Mouse (Mus musculus) right cerebral cortex, adult 18-20 months (tissue): ENCODE results near the gene Egln1.

ENCODE experiments used
- DNase-seq: peaks from one replicate; pipeline ENCODE4 v3.0.0; 2022; ENCODE audit warnings: mixed read lengths

Gene Egln1

GRCm38 (mm10) chr8:124897386-124898250 is 51.5 kb downstream of the Egln1 start, which contains the start of the genes Exoc8 and Sprtn:
TSS of gene Exoc8 (minus strand) at chr8:124897705.
TSS of gene Sprtn (plus strand) at chr8:124897886.
- DNase-seq, result peak; percentile 97

DNA sequence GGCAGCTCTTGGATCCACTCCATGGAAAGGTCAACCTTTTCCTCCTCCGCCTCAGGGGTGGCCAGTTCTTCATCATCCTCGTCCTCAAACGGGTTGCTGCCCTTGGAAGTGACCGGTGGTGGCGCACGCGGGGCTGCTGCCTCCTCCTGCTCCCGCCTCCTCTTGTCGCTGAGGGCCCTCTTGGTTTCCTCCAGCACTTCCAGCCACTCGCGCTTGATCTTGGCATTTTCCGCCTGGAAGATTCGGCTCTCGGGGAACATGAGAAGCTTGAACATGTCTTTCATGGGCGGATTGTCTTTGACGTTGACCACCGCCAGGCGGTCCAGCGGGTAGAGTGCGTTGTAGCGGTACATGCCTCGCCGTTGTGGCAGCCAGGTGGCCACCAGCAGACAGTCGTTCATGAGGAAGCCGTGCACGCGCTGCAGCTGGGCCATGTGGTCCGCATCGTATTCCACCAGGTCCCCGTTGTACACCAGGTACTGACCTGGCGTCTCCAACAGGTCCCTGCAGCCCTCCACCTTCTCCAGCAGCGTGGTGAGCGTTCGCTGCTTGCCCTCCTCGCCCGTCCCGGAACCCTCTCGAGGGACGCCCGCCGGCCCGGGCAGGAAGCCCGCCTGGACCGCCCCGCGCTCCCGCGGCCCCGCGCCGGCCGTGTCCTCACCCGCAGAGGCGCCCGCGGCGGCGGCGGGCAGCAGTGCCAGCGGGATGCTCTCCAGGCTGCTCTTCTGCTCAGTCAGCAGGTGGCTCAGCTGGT is 52.3 kb downstream of the Egln1 start:
- DNase-seq, result peak; percentile 75

DNA sequence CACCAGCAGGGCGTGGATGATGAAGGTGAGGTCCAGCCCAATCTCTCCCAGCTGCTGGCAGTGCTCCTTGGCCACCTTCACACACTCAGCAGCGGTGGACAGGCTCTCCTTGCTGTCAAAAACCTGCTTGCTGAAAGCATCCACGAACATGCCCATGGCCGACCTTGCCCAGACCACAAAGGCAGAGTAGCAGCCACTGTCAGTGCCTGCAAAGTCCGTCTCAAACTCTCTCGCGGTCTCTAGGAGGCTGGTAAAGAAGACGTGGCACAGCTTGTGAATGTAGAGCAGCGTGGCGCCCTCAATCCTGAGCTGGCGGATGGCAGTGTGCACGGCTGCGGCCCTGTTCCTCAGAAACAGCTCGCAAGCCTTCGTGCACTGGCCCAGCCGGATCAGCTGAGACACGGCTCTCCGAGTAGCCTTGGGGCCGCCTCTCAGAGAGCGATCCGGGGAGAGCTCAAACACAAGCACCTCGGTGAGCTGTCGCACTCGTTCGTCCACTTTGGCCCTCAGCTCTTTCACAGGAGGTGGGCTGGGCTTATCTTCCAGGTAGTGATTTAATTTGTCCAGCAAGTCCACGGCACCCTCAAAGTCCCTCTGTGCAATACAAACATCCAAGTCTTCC is 53.0 kb downstream of the Egln1 start:
- no peak for DNase-seq

- no peak for DNase-seq
Measured at GRCm38 (mm10) chr8:124892596-124892995, 56.5 kb downstream of the Egln1 start.

DNA sequence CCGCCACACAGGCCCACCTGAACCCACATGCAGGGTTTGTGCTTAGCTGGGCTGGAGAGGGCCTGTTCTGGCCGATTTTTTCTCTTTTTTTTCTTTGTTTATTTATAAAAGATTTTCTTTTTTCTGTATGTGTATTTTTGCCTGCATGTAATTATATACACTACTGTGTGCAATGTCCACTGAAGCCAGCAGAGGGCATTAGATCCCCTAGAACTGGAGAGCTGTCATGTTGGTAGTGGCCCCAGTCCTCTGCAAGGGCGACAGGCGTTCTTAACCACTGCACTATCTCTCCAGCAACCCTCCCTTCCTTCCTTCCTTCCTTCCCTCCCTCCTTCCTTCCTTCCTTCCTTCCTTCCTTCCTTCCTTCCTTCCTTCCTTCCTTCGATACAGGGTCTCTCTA is 60.7 kb downstream of the Egln1 start:
- no peak for DNase-seq

DNA sequence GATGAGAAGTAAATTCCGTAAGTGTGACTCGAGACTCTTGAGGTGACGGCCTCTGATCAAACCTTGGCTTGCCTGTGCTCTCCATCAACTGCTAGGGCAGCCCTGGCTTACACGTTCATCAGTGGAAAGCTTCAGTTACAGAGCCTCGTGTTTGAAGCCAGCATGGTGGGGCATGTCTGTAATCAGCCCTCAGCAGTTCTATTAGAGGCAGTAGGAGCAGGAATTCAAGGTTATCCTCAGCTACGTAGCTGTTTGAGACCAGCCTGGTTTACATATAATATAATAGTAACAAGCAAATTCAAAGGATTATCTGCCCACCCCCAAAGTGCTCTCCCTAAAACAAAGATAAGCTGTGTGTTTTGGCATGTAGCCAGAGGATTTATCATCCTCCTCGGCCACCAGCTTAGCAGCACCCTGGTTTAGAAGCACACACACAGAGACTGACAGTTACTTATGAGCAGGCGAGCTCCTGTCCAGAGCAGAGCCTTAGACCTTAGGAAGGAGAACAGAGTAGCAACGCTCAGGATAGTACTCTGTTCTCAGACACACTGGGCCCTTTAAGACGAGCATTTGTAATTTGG is 70.1 kb downstream of the Egln1 start:
- DNase-seq, result no peak

GRCm38 (mm10) chr8:124878141-124878540 is 71.0 kb downstream of the Egln1 start:
- DNase-seq, result no peak

DNA sequence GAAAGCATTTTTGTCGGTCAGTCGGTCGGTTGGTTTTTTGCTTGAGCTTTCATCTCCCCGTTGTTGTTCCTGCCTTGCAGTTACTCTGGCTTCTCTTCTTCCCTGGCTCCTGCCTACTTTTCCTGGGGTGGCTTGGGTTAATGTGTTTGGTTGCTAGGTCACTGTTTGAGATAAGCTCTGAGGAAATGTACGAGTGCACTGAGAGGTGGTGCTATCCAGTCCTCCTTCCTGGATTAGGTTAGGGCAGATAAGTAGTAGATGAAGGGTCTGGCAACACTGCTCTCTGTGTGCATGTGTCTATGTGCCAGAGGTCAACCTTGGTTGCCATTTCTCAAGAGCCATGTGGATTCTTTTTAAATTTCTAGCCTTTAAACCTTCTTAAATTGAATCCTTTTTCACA is 76.4 kb downstream of the Egln1 start:
- no peak for DNase-seq

DNA sequence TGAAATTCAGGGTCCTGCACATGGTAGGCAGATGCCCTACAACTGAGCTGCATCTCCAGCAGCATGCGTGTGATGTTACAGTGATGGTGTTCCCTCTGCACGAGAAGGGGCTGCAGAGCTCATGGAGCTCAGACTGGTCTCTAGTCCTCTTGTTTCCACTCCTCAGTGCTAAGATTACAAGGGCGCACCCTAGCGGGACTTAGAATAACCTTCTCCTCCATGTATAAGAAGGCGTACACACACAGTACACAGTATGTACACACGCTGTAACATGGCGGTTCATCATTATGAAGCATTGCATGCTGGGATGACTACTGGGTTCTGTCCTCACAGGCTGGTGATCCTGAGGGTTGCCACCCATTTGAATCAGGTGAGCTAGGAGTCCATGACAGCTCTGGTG is 77.0 kb downstream of the Egln1 start:
- no peak for DNase-seq

- no peak for DNase-seq
Measured at GRCm38 (mm10) chr8:124871474-124871873, 77.7 kb downstream of the Egln1 start.

DNA sequence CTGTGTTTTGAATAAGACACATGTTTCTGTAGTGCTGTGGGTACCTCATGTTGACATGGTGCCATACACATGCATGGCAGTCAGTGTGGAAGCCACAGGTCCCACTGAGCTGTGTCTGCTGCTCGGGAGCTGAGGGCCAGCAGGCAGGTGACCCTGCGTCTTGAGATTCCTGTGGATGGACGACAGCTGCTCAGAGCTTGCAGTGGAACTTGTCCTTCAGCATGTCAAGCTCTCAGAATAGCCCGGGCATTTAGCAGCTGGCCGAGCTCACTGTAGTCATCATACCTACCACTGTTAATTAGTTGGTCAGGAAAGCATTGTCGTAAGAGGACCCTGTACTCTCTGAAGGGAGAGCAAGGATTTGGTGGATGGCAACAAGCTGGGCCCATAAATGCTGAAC is 79.4 kb downstream of the Egln1 start:
- no peak for DNase-seq

DNA sequence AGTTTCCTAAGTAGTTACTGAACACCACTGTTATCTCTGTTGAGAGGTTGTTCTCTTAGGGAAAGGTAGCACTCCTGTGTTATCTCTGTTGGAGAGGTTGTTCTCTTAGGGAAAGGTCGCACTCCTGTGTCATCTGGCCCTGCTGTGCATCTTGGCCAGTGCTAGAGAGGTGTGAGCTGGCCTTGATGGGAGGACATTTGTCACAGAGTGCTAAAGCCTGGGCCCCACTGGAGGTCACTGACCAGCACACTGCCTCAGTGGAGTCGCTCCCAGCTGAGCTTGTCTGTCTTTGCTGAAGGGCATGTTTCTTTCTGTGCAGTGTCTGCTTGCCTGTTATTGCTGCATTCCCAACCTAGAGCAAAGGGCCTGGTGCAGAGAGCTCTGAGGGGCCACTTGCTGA is 82.0 kb downstream of the Egln1 start:
- no peak for DNase-seq

DNA sequence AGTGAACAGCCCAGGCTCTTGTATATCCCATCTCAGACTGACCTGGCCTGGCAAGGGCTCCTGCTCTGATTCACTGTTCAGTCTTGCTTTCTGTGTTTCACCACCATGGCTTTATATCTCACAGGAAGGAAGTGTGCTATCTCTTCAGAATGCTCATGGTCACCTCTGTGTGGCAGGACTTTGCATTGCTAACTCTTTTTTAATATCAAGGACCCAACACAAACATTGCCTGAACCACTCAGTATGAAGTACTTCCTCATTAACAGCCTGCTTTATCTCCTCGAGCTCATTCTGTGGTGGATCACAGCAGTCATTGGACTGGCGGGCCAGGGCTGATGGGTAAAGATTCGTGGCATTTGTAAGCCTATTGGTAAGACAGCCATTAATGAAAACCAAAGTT is 82.5 kb downstream of the Egln1 start:
- no peak for DNase-seq

DNA sequence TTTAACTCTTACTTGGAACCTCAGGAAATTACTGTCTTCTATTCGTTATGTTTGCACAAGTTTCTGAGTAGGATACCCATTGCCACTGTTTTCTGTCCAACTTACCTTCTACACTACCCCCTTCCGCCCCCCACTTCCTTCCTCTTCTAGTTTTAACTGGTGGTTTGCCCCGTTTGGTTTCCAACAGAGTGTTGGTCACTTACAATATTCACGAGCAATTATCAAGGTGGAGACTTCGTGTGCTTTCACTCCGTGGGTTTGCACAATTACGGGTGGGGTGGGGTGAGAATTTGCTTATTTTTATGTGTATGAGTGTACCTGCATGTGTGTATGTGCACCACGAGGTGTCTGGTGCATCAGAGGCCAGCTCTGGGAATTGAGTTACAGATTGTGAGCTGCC is 85.4 kb downstream of the Egln1 start:
- no peak for DNase-seq

- no peak for DNase-seq
Measured at GRCm38 (mm10) chr8:124863163-124863677, 85.9 kb downstream of the Egln1 start.

- DNase-seq, result peak; percentile 94
Measured at GRCm38 (mm10) chr8:124862321-124863162, 86.6 kb downstream of the Egln1 start, which contains the start of the genes Gnpat and 2810004N23Rik. TSS of gene Gnpat (plus strand) at chr8:124863033. TSS of gene 2810004N23Rik (minus strand) at chr8:124863120.

GRCm38 (mm10) chr8:124860188-124860587 is 88.9 kb downstream of the Egln1 start:
- DNase-seq, result no peak

DNA sequence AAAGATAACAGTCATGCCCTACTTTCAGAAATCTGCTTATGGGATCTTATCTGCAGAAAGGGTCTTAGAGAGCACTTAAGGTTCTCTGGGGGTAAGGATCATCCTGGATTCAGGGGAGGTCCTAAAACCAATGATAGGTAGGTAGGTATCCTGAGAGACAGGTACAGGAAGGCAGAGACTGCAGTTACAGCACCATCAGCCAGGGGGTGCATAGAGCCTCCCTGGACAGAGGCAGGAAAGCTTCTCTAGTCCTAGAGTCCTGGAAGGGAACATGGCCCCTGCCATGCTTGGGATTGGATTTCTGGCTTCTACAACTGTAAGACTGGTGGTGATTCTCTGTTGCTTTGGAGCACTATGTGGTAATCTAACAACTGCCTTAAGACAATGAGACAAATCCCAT is 89.7 kb downstream of the Egln1 start:
- no peak for DNase-seq
